Mouse (Mus musculus): Measurements from ENCODE around the gene Zfp592. TPM values are rescaled to one million over a fixed set of nuclear protein-coding genes. Genes with fewer than 3 reads are reported as not detected.
A peak's percentile ranks its signal among the peaks of the same experiment; 100 is the strongest.

Gene Zfp592
- total RNA-seq, 2 experiments from 2014 or later, result 14.3 to 18.4 TPM

DNA sequence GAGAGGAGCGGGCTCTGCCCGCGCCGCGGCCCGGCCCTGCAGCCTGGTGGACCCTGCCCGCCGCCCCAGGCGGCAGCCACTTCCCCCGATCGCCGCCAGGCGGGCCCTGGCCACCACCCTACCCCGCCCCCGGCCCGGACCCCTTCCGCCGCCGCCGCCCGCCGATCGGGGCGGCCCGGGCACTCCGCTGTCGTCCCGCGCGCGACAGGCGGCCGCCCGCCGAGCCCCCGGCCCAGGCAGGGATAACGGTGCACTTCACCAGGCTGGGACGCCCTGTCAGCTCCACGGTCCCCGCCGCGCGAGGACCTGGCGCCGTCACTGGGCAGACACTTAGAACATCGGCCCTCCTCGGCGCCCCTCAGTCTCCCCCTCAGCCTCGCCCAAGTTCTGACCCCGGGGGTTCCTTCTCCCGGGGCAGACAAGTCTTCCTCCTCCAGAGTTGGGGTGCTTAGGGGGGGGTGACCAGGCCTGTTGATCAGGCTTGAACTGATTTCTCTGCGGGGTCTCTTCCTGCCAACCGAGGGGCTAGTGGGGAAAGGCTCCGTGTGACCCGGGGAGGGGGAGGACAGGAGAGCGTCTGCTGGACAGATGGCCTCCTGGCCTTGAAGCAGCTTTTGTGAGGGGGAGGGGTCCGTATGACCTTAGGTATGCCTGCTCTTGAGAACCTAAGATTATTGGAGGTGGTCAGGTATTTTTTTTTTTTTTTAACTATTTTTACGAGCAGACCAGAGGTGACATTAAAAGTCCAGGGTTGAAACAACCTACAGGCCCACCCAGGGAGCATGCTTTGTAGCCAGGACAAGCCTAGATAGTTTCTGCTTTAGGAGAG lies 567 bp downstream of the Zfp592 start:
- DNase-seq, result no peak

DNA sequence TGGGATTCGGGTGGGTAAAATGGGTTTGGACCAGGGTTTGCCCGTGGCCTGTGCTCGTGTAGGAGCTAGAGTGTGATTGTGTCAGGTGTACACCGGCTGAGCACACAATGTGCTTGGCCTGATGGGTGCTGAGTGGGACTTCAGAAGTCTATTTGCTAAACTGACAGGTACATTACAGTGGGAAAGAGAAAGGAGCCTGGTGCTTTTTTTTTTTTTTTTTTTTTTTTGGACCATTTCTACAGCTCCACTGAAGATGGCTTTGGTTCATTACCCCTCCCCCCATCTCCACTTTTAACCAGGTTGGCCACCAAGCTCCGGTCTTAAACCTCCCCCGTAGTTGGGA lies 1.2 kb downstream of the Zfp592 start:
- no peak for DNase-seq

DNA sequence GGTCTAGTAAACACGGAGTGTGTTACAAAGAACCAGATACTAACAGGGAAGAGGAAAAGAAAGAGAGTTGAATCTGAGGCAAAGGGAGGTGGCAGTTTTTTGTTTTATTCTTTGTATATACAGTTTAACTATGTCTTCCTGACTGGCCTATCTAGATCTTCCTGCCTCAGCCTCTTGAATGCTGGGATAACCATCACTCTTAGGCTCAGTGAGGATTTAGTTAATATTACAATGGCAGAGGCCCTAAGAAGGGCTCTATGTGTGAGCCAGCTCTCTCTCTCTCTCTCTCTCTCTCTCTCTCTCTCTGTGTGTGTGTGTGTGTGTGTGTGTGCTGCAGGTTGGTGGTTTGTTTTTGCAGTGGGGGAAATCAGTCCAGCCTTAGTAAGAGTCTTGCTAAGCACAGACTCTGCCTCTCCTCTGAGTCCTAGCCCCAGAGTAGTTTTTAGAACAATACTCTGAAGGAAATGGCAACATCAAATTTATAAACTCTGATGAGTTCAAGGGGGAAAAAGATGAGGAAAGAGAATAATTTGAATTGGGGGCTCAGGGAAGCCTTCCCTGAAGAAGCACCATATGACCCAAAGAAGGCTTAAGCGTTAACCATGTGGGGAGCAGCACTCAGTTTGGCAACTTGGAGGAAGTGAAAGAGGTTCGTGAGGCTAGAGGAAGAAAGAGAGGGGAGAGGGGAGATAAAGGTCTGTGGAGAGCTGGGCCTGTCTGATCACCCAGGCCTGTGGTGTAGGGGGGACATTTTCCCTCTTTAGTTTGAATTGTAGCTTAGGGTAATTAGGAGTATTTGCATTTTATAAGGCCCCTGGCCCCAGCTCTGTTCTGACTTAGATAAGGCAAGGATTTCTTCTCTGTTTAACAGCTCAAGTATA lies 2.0 kb downstream of the Zfp592 start:
- no peak for DNase-seq

DNA sequence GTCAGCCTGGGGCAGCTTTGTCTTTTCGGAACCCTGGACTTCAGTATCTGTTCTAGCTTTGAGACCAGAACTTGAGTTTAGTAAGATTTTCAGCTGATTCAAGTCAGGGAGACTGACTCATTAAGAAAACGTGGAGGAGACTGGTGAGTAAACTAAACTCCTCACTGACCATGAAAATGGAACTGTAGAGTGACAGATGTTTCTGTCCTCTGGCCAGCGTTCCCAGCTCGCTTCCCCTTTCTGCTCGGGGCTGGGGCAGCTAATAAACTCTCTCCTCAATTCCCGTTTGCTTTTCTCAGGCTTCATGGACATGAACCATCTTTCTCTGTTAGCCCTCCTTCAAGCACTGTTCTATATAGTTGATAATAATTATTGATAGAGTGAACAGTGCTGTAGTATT lies 4.3 kb downstream of the Zfp592 start:
- peak; percentile 51 to 65 for DNase-seq

DNA sequence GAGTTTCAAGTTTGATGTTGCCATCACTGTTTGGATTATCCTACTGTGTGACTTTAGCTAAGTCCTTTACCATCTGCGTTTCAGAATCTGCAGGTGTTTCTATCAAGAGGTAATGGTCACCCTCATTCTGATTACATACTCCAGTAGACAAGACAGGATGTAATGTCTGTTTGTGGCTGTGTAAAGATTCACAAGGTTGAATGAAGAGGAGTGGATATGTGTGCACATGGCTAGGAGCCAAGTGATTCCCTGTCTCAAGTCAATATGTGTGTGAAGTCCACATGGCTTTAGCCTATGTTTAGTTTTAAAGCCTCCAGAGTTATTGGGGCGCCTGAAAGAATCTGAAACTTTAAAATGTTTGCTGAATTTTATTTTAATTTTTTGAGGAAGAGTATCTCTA lies 6.1 kb downstream of the Zfp592 start:
- no peak for DNase-seq

DNA sequence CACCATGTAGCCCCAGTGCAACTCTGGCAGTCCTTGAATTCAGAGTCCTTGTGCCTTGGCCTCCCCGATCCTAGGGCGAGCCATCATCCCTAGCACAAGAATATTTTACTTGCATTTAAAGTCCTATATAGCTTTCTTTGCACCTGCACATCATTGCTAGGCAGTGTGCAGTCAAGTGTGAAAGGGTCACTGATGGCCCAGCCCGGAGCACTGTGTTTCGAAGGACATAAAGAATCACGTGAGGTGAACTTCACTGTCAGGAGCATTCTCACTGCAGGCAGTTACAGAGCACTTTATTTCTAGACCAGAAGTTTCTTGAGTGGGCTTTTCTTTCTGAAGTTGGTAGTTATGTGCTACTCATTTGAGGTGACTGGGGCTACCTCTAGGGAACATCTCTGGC lies 8.4 kb downstream of the Zfp592 start:
- DNase-seq, result no peak

DNA sequence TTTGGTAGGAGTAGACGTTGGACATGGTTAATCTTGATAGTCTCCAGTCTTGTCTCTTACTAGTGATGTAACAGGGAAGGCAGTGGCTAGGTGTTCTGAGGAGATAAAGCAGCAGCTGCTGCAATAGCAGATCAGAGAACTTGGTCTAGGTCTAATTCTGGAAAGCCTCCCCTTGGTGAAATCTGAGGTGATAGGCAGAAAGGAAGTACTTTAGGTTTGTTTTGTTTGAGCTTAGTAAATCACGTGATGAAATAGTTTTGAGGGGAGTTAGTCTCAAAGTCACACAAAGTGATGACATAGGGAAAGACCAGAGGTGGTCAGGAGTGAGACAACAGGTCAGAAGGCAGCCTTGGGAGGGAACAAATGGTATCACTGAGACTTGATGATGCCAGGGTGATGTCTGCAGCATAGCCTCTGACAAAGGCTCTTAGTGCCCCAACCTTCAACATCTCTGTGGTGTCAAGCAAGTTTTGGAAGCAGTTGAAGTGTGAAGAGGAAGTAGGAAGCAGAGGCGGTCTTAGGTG lies 11.1 kb downstream of the Zfp592 start:
- DNase-seq, result no peak

DNA sequence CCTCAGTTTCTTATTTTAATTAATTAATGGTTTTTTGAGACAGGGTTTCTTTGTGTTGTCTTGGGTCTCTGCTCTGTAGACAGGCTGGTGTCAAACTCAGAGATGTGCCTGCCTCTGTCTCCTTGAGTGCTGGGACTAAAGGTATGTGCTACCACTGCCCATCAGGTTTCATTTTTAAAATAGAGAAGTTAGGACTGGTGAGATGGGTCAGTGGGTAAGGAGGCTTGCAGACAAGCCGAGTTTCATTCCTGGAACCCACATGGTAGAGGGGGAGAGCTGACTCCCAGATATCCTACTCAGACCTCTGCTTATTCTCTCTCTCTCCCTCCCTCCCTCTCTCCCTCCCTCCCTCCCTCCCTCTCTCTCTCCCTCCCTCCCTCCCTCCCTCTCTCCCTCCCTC lies 12.5 kb downstream of the Zfp592 start:
- no peak for DNase-seq

DNA sequence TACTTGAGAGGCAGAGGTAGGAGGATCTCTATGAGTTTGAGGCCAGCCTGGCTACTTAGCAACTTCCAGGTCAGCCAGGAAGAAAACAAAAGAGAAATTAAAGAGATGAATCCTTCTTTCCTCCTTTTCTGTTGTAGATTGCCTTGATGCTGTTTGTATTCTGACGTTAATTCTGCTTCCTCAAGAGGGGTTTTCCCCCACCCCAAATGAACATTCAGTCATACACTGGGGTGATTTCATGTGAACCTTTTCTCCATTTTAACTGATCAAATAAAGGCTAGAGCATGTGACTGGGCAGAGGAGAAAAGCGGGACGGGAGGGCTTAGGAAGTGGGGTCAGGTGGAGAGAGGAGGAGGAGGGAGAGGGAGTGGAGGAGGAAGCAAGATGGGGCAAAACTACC lies 14.8 kb downstream of the Zfp592 start:
- no peak for DNase-seq

DNA sequence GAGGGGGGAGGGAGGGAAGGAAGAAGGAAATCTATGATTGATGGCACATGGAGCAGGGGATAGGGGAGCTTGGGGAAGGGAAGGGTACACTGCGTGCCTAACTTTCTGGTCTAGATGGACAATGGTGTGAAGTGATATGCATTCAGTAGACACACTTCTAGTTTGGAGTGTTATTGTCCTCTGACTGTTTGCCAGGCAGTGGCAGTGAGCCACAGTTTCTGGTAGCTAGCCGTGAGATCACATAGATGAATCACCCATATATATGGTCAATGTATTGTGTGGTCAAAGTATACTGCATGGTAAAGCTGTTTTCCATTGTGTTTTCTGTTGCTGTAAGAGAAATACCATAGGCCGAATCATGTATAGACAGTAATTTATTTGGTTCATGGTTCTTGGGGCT lies 18.1 kb downstream of the Zfp592 start:
- no peak for DNase-seq

DNA sequence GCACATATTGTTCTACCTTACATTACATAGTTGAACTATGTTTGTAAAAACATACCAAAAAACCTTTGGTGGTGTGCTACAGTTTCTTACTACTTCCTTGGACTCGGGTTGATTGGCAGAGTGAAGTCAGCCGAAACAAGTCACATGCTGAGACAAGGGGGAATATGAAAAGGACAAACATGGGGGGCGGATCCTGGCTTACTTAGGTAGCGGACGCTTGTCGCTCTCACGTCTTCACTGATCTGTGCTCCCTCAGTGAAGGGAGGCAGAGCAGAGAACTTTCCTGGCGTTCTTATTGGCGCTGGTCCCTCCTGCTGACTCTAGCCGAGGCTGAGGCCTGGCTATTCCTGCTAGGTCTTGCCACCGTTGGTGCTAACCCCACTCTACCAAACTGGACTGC lies 26.8 kb downstream of the Zfp592 start:
- DNase-seq, result no peak

DNA sequence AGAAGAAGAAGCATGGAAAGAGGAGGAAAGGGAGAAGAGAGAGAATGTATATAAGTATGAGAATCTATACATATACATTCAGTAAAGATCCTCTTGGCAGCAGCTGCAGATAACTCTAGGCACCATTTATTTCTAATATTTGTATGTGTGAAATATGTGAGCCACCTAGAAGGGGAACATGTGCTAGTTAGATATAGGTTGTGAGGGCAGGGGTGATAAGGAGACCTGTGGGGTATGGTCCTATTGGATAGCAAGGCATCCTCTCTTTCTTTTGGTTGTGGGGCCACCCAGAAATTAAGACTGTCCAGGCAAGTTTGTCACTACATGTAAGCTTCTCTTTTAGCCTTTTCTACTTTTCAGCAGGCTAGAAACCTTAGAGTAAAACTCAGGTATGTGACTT lies 29.2 kb downstream of the Zfp592 start:
- DNase-seq, result no peak

DNA sequence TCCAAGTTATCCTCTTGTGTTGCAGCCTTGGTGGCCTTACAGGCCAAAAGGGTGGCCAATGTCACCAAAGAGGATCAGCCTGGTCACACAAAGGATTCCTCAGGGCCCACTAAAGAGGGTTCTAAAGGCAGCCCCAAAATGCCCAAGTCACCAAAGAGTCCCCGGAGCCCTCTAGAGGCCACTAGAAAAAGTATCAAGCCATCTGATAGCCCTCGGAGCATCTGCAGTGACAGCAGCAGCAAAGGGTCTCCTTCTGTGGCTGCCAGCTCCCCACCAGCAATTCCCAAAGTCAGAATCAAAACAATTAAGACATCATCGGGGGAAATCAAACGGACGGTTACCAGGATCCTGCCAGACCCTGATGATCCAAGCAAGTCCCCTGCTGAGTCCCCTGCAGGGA lies 30.6 kb downstream of the Zfp592 start:
- DNase-seq, result no peak

DNA sequence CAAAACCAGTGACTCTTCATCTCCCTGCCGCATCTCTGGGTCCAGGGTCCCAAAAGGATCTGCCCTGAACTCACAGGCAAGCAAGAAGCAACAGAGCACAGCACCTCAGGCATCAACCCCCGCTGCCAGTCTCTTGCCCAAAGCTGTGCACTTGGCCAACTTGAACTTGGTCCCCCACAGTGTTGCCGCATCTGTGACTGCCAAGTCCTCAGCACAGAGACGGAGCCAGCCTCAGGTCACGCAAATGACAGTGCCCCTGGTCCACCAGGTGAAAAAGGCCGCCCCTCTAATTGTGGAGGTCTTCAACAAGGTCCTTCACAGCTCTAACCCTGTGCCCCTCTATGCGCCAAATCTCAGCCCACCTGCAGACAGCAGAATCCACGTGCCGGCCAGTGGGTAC lies 31.2 kb downstream of the Zfp592 start:
- no peak for DNase-seq

DNA sequence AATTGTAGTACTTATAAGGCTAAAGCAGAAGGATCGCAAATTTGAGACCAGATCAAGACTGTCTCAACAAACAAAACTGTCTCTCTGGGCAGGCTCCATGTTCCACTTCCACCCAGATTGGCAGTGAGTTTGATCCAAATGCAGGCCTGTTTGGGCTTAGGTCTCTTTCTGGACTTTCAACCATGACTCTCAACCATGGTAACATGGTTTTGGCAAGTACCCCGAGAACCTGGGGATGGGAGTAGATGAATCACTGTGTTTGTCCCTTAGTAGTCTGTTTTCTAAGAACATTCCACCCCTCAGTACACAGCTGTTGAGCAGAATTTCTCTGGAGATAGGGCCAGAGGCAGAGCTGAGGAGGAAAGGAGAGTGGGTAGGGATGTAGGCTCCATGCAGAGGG lies 32.3 kb downstream of the Zfp592 start:
- peak in 1 of 2 experiments; percentile 33 for DNase-seq

DNA sequence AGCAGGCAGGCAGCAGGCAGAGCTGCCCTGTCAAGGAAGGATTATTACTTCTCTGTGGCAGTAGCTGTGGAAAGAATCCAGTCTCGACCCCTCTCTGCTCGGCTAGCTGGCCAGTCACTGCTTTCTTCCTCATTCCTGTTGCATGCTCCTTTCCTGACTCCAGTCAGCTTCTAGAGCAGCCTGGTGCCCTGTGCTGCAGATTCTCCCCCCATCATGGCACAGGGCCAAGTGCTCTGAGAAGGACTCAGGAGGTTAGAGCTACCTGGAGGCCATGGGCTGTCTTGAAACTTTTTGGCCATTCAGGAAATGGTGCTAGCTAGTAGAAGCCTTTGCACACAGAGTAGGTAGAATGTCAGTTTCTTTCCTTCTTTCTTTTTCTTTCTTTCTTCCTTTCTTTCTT lies 46.2 kb downstream of the Zfp592 start:
- DNase-seq, result no peak

DNA sequence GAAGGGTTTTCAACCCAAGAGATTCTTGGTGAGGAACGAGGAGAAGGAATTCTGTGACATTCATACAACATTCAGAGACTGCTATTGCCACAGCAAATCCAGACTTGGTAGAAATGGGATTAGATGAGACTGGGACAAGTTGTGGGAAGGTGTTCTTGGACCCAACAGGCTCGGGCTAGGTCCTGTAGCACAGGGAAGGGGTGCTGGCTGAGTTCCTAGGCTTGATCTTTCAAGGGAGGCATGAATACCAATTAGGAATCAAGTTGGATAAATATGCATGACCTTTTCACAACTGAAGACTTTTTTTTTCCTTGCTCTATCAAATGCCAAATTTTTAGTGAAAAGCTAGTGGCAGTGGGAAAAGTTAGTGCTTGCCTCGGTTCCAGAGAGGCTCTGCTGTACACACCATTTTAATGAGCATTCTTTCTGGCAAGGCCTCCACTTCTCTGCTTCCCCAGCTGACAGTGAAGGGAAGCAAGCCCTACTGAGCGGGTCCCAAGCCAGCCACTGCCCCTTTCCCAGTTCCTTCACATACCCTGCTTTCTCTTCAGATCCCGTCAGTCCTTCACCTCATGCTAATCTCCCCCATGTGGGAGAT lies 49.6 kb downstream of the Zfp592 start:
- no peak for DNase-seq

DNA sequence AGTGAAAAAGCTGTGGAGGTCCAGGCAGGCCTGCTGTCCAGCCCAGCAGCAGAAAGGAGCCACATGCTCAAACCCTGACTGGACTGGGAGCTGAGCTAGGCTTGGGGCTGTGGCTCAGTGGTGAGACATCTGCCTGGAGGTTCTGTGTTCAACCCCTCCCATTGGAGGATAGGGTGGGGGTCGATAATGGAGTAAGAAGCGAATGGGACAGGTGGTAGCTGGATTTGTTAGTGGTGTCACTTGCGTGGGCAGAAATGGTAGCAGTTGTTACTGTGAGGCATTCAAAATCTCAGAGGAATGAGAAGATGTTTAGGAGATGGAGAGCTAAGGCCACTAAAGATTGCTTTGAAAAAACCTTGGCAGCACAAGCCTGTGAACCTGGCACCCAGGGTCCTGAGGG lies 54.4 kb downstream of the Zfp592 start:
- no peak for DNase-seq

DNA sequence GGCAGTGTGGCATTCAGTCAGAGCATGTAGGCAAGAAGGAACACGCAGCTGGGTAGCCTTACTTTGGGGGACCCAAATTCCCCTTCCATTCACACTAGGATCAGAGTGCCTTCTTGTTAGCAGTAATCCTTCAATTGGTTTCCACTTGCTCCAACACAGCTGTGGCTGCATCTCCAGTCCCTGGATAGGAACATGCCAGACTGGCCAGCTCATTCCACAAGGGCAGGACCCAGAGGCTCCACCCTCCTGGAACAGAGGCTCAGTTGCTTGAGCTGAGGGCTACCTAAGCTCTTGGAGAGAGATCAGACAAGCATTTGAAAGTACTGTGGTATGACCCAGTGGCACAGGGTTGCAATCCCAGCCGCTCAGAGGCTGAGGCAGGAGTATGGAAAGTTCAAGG lies 55.0 kb downstream of the Zfp592 start:
- peak; percentile 35 to 65 for DNase-seq

DNA sequence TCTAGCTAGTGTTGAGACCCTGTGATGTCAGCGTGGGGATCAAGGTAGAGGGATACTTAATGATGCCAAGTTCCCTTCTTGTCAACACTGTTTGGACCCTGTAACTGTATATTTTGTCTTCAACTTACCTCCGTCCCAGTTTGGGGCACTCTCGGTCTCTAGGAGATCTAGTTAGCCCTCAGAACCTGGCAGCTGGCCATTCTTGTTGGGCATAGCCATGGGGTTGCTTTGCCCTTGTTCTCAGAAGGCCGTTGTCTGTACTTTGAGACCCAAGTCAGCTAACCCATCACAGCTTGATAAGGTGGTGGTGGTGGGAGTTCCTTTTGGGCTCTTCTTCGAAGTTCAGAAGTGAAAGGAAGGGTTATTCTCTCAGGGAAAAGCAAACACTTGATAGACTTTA lies 56.5 kb downstream of the Zfp592 start:
- DNase-seq, result no peak

DNA sequence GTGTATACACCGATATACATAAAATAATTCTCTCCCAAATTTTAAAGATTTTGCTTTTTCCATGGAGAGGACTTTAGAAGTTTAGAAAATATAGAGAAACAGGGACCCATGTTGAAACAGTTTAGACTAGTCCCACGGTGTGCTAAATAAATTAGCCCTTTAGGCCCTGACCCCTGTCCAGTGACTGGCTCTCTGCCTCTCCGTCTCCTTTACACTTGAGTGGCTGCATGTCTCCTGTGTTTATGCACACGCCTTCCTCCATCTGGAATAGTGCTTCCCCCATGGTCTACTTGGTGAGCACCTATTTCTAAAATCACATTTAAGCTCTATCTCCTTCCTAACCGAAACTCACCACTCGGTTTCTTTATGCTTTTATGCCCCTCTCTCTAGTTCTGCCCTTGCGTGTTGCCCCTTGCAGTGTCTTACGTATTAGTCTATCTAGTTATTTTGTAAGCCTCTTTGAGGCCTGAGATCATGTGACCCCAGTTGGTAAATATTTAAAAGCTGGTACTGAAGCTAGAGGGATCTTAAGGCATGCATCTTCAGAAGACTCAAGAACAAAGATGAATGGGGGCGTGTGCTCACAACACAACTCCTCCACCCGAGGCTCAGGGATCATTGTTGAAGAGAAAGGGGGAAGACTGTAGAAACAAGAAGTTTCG lies 62.4 kb downstream of the Zfp592 start:
- DNase-seq, result no peak

DNA sequence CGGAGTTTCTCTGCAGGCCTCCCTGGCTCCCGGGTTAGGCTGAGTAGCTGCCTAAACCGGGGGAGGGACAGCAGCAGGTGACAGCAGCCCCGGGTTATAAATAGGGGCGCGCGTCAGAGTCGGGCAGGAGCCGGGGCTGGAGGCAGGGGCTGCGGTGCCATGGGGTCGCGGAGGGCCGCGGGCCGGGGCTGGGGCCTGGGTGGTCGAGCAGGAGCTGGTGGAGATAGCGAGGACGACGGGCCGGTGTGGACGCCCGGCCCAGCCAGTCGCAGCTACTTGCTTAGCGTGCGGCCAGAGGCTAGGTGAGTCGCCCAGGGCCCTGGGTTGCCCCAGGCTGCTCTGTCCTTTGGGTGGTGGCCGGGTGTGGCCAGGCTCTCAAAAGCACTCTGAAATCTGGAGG lies 64.0 kb downstream of the Zfp592 start, which contains the start of gene Alpk3:
TSS of gene Alpk3 (plus strand) at position 130 of the 400 bp plus-strand sequence.
- peak; percentile 67 to 69 for DNase-seq

Measured in heart, adult 18-20 months (tissue).